In genomic region chr11:50473933-50474332, GRCm38 (mm10) we compare ENCODE assay signal across 28 mouse cellular contexts. TPM values are rescaled to one million over a fixed set of nuclear protein-coding genes. Genes with fewer than 3 reads are reported as not detected.
DNase-seq lines count a peak whose midpoint lies in the region; ATAC-seq lines count a peak whose summit lies in the region.
"Had no signal": no experiment of that assay in that cellular context is flagged by ENCODE, and none has a peak within 500 bp of the region (broad histone marks: within the 10 kb centered on the region; RNA-seq: fewer than 3 reads in every experiment).

No protein-coding gene starts in this region.

- 64% methylated on average over 1 of the region's 1 CpGs for WGBS in heart, embryonic 10.5 days
- WGBS in midbrain, embryonic 11.5 days: 89% methylated on average over 1 of the region's 1 CpGs

- DNase-seq in heart, adult 11 months: peak; percentile 77
- no peak for DNase-seq in heart, embryonic 10.5 days (ENCODE audit: low spot score)
- DNase-seq in 416B (ENCODE audit: low read depth): peak; percentile 49
- DNase-seq in cerebellum, adult 18-20 months: no peak
- no peak for DNase-seq in right cerebral cortex, postnatal 4 days
- no peak for DNase-seq in midbrain, embryonic 11.5 days (ENCODE audit: low spot score, missing footprints)
- DNase-seq: adrenal gland, adult 2 months; adrenal gland, postnatal 14 days; cerebellum, adult 11-12 months; cerebellum, adult 9-11 months; cerebellum, postnatal 25 days; embryo, embryonic 11 days; gastrocnemius, postnatal 25 days; heart, postnatal 10 days; heart, postnatal 36 days had no signal

- no peak overlapping the region for H3K27ac ChIP-seq in heart, embryonic 10.5 days
- no peak overlapping the region for H3K27ac ChIP-seq in midbrain, embryonic 11.5 days (ENCODE audit: low read depth, low read length)
- H3K27ac ChIP-seq: embryonic facial prominence, embryonic 10.5 days; embryonic facial prominence, embryonic 13.5 days; forebrain, embryonic 12.5 days; forebrain, embryonic 15.5 days; heart, embryonic 15.5 days; hindbrain, embryonic 10.5 days; hindbrain, embryonic 13.5 days had no signal

- no peaks in the 10 kb centered on the region for H3K36me3 ChIP-seq in heart, embryonic 10.5 days
- H3K36me3 ChIP-seq in midbrain, embryonic 11.5 days (ENCODE audit: control insufficient read depth, insufficient read depth, low read length): no peaks in the 10 kb centered on the region
- H3K36me3 ChIP-seq: embryonic facial prominence, embryonic 10.5 days; embryonic facial prominence, embryonic 13.5 days; forebrain, embryonic 12.5 days; forebrain, embryonic 15.5 days; heart, embryonic 12.5 days; heart, embryonic 15.5 days; hindbrain, embryonic 10.5 days; hindbrain, embryonic 13.5 days had no signal

- ATAC-seq in common myeloid progenitor, adult 5-6 weeks (replicated peaks; ENCODE audit: low read depth, poor library complexity, severe bottlenecking): 0 out of 2 replicates have a peak, but pooled peaks have one; percentile 45
- ATAC-seq in neutrophil, adult 5-6 weeks (ENCODE audit: extremely low read depth, insufficient number of reproducible peaks, low FRiP score, poor library complexity, severe bottlenecking): 0 out of 2 replicates have a peak, but pooled peaks have one; percentile 3
- ATAC-seq in midbrain, embryonic 11.5 days (ENCODE audit: low FRiP score): no peak
- ATAC-seq: CD4-positive, CD25-positive, alpha-beta regulatory T cell, adult 4 months; forebrain, embryonic 15.5 days; hindbrain, embryonic 16.5 days had no signal

- no peak overlapping the region for H3K4me2 ChIP-seq in midbrain, embryonic 11.5 days
- H3K4me2 ChIP-seq: embryonic facial prominence, embryonic 13.5 days; forebrain, embryonic 12.5 days; forebrain, embryonic 15.5 days; heart, embryonic 12.5 days; heart, embryonic 15.5 days; hindbrain, embryonic 13.5 days had no signal

- H3K4me3 ChIP-seq in heart, embryonic 10.5 days: no peak overlapping the region
- no peak overlapping the region for H3K4me3 ChIP-seq in midbrain, embryonic 11.5 days (ENCODE audit: low read depth, low read length)
- H3K4me3 ChIP-seq: embryonic facial prominence, embryonic 10.5 days; embryonic facial prominence, embryonic 13.5 days; erythroblast, embryonic 14.5 days; forebrain, embryonic 12.5 days; forebrain, embryonic 15.5 days; heart, embryonic 12.5 days; heart, embryonic 15.5 days; hindbrain, embryonic 10.5 days; hindbrain, embryonic 13.5 days had no signal

- peaks cover 5% of the 10 kb centered on the region; the same call in 1 of the 2 replicates for H3K9me3 ChIP-seq in heart, embryonic 10.5 days
- H3K9me3 ChIP-seq in midbrain, embryonic 11.5 days (ENCODE audit: control insufficient read depth, low read length): no peaks in the 10 kb centered on the region
- H3K9me3 ChIP-seq: forebrain, embryonic 15.5 days had no signal

- no peaks in the 10 kb centered on the region for H3K27me3 ChIP-seq in heart, embryonic 10.5 days (ENCODE audit: insufficient read depth, poor library complexity, severe bottlenecking)
- H3K27me3 ChIP-seq in midbrain, embryonic 11.5 days (ENCODE audit: control insufficient read depth, insufficient read depth, low read length): no peaks in the 10 kb centered on the region
- H3K27me3 ChIP-seq: embryonic facial prominence, embryonic 13.5 days; forebrain, embryonic 15.5 days; heart, embryonic 12.5 days; heart, embryonic 15.5 days; hindbrain, embryonic 13.5 days had no signal

- no peak overlapping the region for H3K9ac ChIP-seq in midbrain, embryonic 11.5 days (ENCODE audit: low read length)
- H3K9ac ChIP-seq: embryonic facial prominence, embryonic 13.5 days; forebrain, embryonic 12.5 days; forebrain, embryonic 15.5 days; heart, embryonic 12.5 days; heart, embryonic 15.5 days; hindbrain, embryonic 13.5 days had no signal

- peaks cover 11% of the 10 kb centered on the region; the same call in 1 of the 2 replicates for H3K4me1 ChIP-seq in heart, embryonic 10.5 days
- H3K4me1 ChIP-seq in midbrain, embryonic 11.5 days (ENCODE audit: control insufficient read depth, insufficient read depth, low read length): no peaks in the 10 kb centered on the region
- H3K4me1 ChIP-seq: embryonic facial prominence, embryonic 10.5 days had no signal

RNA-seq across cellular contexts. Expression of gene Rufy1, which starts 43.0 kb away (rescaled TPM):
- polyA plus RNA-seq in heart, embryonic 10.5 days (2016; fragmentation: Nextera tagmentation; extraction: Ambion mirVana): 16.6 and 18.3 TPM in 2 replicates
- 39.4 and 39.7 TPM in 2 replicates for total RNA-seq in common myeloid progenitor, adult 5-6 weeks (2017)
- total RNA-seq in neutrophil, adult 5-6 weeks (2017): 52.4 and 52.7 TPM in 2 replicates
- polyA plus RNA-seq in midbrain, embryonic 11.5 days (2014; fragmentation: Nextera tagmentation; extraction: Ambion mirVana): 24.7 and 27.3 TPM in 2 replicates

Comparison
In these comparisons a context has a peak if more than half of its experiments do, and no peak if none do; other contexts are left out.
1. DNase-seq: peak in heart, adult 11 months (single experiment) and 416B (single experiment); none in heart, embryonic 10.5 days (single experiment), cerebellum, adult 18-20 months (0 of 2), right cerebral cortex, postnatal 4 days (single experiment) and midbrain, embryonic 11.5 days (single experiment).